ENCODE assay signal across 11 mouse cellular contexts in genomic region chr13:9106992-9107858, GRCm38 (mm10). TPM values are rescaled to one million over a fixed set of nuclear protein-coding genes. Genes with fewer than 3 reads are reported as not detected.
DNase-seq lines count a peak whose midpoint lies in the region; ATAC-seq and TF ChIP-seq lines count a peak whose summit lies in the region.
"Had no signal": no experiment of that assay in that cellular context is flagged by ENCODE, and none has a peak within 500 bp of the region (broad histone marks: within the 10 kb centered on the region; RNA-seq: fewer than 3 reads in every experiment).

No protein-coding gene starts in this region.

- H3K36me3 ChIP-seq in kidney, postnatal 0 days (ENCODE audit: insufficient read depth, low read length): no peaks in the 10 kb centered on the region
- no peaks in the 10 kb centered on the region for H3K36me3 ChIP-seq in liver, embryonic 11.5 days (ENCODE audit: control insufficient read depth, insufficient read depth, low read length)
- H3K36me3 ChIP-seq in stomach, embryonic 14.5 days (ENCODE audit: control insufficient read depth, insufficient read depth, low read length): no peaks in the 10 kb centered on the region; the same call in 1 of the 2 replicates
- H3K36me3 ChIP-seq: hindbrain, embryonic 15.5 days; midbrain, embryonic 15.5 days had no signal

- H3K27me3 ChIP-seq in kidney, postnatal 0 days (ENCODE audit: insufficient read depth, low read length): no peaks in the 10 kb centered on the region
- H3K27me3 ChIP-seq in liver, embryonic 11.5 days (replicated peaks; ENCODE audit: control insufficient read depth, insufficient read depth, low read length): no peaks in the 10 kb centered on the region
- H3K27me3 ChIP-seq in stomach, embryonic 14.5 days (ENCODE audit: control insufficient read depth, insufficient read depth, low read length): no peaks in the 10 kb centered on the region
- H3K27me3 ChIP-seq: hindbrain, embryonic 15.5 days; midbrain, embryonic 15.5 days had no signal

- no peak overlapping the region for H3K27ac ChIP-seq in kidney, postnatal 0 days
- 0 out of 2 replicates have a peak overlapping the region, but pooled peaks have one; percentile 40 for H3K27ac ChIP-seq in bone marrow macrophage, adult 2 months (ENCODE audit: insufficient read depth, low read depth, low read length)
- no peak overlapping the region for H3K27ac ChIP-seq in liver, embryonic 11.5 days (ENCODE audit: low read depth, low read length)
- H3K27ac ChIP-seq in stomach, embryonic 14.5 days (ENCODE audit: low read length): no peak overlapping the region
- H3K27ac ChIP-seq: hindbrain, embryonic 15.5 days; midbrain, embryonic 15.5 days had no signal

- peak; percentile 59; the same call in 1 of the 2 replicates for ATAC-seq in kidney, postnatal 0 days (replicated peaks; ENCODE audit: low FRiP score, low read depth)
- peak; percentile 95 for ATAC-seq in liver, embryonic 11.5 days (replicated peaks; ENCODE audit: low FRiP score)
- ATAC-seq in stomach, embryonic 14.5 days (ENCODE audit: insufficient number of reproducible peaks, insufficient read depth, low FRiP score, low read depth): peak; percentile 61; the same call in 1 of the 2 replicates
- ATAC-seq: midbrain, embryonic 15.5 days had no signal

- no peak overlapping the region for H3K4me3 ChIP-seq in kidney, postnatal 0 days (replicated peaks; ENCODE audit: low read depth, low read length)
- no peak overlapping the region for H3K4me3 ChIP-seq in bone marrow macrophage, adult 2 months (ENCODE audit: insufficient read depth, low read length)
- no peak overlapping the region for H3K4me3 ChIP-seq in liver, embryonic 11.5 days (ENCODE audit: low read depth, low read length)
- H3K4me3 ChIP-seq in stomach, embryonic 14.5 days (ENCODE audit: low read depth, low read length): no peak overlapping the region
- H3K4me3 ChIP-seq: hindbrain, embryonic 15.5 days; midbrain, embryonic 15.5 days had no signal

- TF ChIP-seq POLR2A in bone marrow macrophage, adult 2 months (IDR thresholded peaks at IDR 0.05; ENCODE audit: borderline replicate concordance, low read depth, low read length): no peak

- H3K4me2 ChIP-seq in kidney, postnatal 0 days (ENCODE audit: low read length): no peak overlapping the region
- H3K4me2 ChIP-seq in liver, embryonic 11.5 days: peak overlapping the region; percentile 39
- no peak overlapping the region for H3K4me2 ChIP-seq in stomach, embryonic 14.5 days (replicated peaks; ENCODE audit: low read depth, low read length)
- H3K4me2 ChIP-seq: hindbrain, embryonic 15.5 days; midbrain, embryonic 15.5 days had no signal

- WGBS in kidney, postnatal 0 days: 81% methylated on average over 2 of the region's 2 CpGs
- 63% methylated on average over 2 of the region's 2 CpGs for WGBS in liver, embryonic 11.5 days
- WGBS in stomach, embryonic 14.5 days: 71% methylated on average over 2 of the region's 2 CpGs

- TF ChIP-seq CTCF in kidney, postnatal 0 days (IDR thresholded peaks at IDR 0.05; ENCODE audit: low read depth): no peak
- no peak for TF ChIP-seq CTCF in bone marrow macrophage, adult 2 months (IDR thresholded peaks at IDR 0.05; ENCODE audit: low read depth, low read length)

- H3K9me3 ChIP-seq in kidney, postnatal 0 days (replicated peaks; ENCODE audit: low read length): no peaks in the 10 kb centered on the region
- no peaks in the 10 kb centered on the region for H3K9me3 ChIP-seq in liver, embryonic 11.5 days (ENCODE audit: control insufficient read depth, low read length)
- no peaks in the 10 kb centered on the region for H3K9me3 ChIP-seq in stomach, embryonic 14.5 days (ENCODE audit: control insufficient read depth, low read depth, low read length)
- H3K9me3 ChIP-seq: hindbrain, embryonic 15.5 days; midbrain, embryonic 15.5 days had no signal

- H3K9ac ChIP-seq in kidney, postnatal 0 days (ENCODE audit: low read depth, low read length): no peak overlapping the region
- no peak overlapping the region for H3K9ac ChIP-seq in liver, embryonic 11.5 days (ENCODE audit: low read depth, low read length)
- no peak overlapping the region for H3K9ac ChIP-seq in stomach, embryonic 14.5 days (replicated peaks; ENCODE audit: low read depth, low read length)
- H3K9ac ChIP-seq: hindbrain, embryonic 15.5 days; midbrain, embryonic 15.5 days had no signal

- DNase-seq in kidney, postnatal 0 days (ENCODE audit: low spot score): peak; percentile 32
- DNase-seq in kidney, postnatal 10 days: no peak
- no peak for DNase-seq in liver, embryonic 11.5 days (ENCODE audit: low spot score)
- DNase-seq in lung, postnatal 25 days (ENCODE audit: low spot score): no peak
- no peak for DNase-seq in gastrocnemius, postnatal 25 days
- no peak for DNase-seq in frontal cortex, adult 2 months (ENCODE audit: extremely low spot score in 1 of 2, low spot score in 1 of 2)
- DNase-seq: retina, postnatal 1 day had no signal

- H3K4me1 ChIP-seq in kidney, postnatal 0 days (replicated peaks; ENCODE audit: insufficient read depth, low read length): peaks cover 3% of the 10 kb centered on the region; the same call in 1 of the 2 replicates
- peaks cover 22% of the 10 kb centered on the region for H3K4me1 ChIP-seq in bone marrow macrophage, adult 2 months (ENCODE audit: control insufficient read depth, insufficient read depth, low read length)
- peaks cover 20% of the 10 kb centered on the region for H3K4me1 ChIP-seq in liver, embryonic 11.5 days (replicated peaks; ENCODE audit: control insufficient read depth, insufficient read depth, low read length)
- H3K4me1 ChIP-seq in stomach, embryonic 14.5 days (ENCODE audit: control insufficient read depth, insufficient read depth, low read length): no peaks in the 10 kb centered on the region
- H3K4me1 ChIP-seq: hindbrain, embryonic 15.5 days; midbrain, embryonic 15.5 days had no signal

RNA-seq across cellular contexts. Expression of gene Larp4b, which starts 13.5 kb away (rescaled TPM):
- 27.4 and 27.9 TPM in 2 replicates for polyA plus RNA-seq in kidney, postnatal 0 days (2015; fragmentation: Nextera tagmentation; extraction: Ambion mirVana)
- 51.6 and 54.1 TPM in 2 replicates for polyA plus RNA-seq in bone marrow macrophage, adult 2 months (2012; ENCODE audit: insufficient read depth, insufficient read length, missing spikeins)
- polyA plus RNA-seq in liver, embryonic 11.5 days (2014; fragmentation: Nextera tagmentation; extraction: Ambion mirVana): 47.9 and 51.3 TPM in 2 replicates
- 50.7 and 53.1 TPM in 2 replicates for polyA plus RNA-seq in stomach, embryonic 14.5 days (2014; fragmentation: Nextera tagmentation; extraction: Ambion mirVana)
- total RNA-seq in gastrocnemius, postnatal 25 days (2021): 10 to 100 TPM; 66.1 to 69.8 TPM
- polyA plus RNA-seq in frontal cortex, adult 2 months (2012; rRNA removed): 31.7 and 34.2 TPM in 2 replicates
